Mouse (Mus musculus) intestine, postnatal 0 days (tissue): ENCODE measurements around the gene Plcb3. TPM values are rescaled to one million over a fixed set of nuclear protein-coding genes. Genes with fewer than 3 reads are reported as not detected.

Source experiments
- ATAC-seq: fragments of 200-750 bp; cut with Nextera tagmentation; 2 replicates; pipeline ENCODE4 v1.8.0; 2017; ENCODE audit warnings: mild to moderate bottlenecking, moderate TSS enrichment, moderate library complexity
- H3K27ac ChIP-seq: fragments of 300-500 bp; sonication (generic); 2 replicates; pipeline ENCODE4 v1.5.1; 2014; ENCODE audit warnings: mild to moderate bottlenecking, low read depth, low read length, moderate library complexity
- H3K27me3 ChIP-seq: fragments of 300-500 bp; sonication (generic); replicated peaks from 2 replicates; pipeline ENCODE4 v1.6.1; 2014; ENCODE audit warnings: low read length, mixed read lengths; ENCODE audit not compliant: control insufficient read depth, insufficient read depth
- H3K36me3 ChIP-seq: fragments of 300-500 bp; sonication (generic); 2 replicates; pipeline ENCODE4 v1.6.1; 2014; ENCODE audit warnings: mild to moderate bottlenecking, moderate library complexity; ENCODE audit not compliant: control insufficient read depth, insufficient read depth
- H3K4me1 ChIP-seq: fragments of 300-500 bp; sonication (generic); replicated peaks from 2 replicates; pipeline ENCODE4 v1.6.1; 2014; ENCODE audit warnings: antibody characterized with exemption, low read length, mixed read lengths; ENCODE audit not compliant: control insufficient read depth, insufficient read depth
- H3K4me2 ChIP-seq: fragments of 300-500 bp; sonication (generic); replicated peaks from 2 replicates; pipeline ENCODE4 v1.6.1; 2014; ENCODE audit warnings: low read depth, mild to moderate bottlenecking, moderate library complexity
- H3K4me3 ChIP-seq: fragments of 300-500 bp; sonication (generic); 2 replicates; pipeline ENCODE4 v1.5.1; 2014; ENCODE audit warnings: low read depth, low read length
- H3K9ac ChIP-seq: fragments of 300-500 bp; sonication (generic); 2 replicates; pipeline ENCODE4 v1.6.1; 2014; ENCODE audit warnings: mild to moderate bottlenecking, low read depth, low read length
- H3K9me3 ChIP-seq: fragments of 300-500 bp; sonication (generic); 2 replicates; pipeline ENCODE4 v1.6.1; 2016; ENCODE audit warnings: mixed run types; ENCODE audit not compliant: control insufficient read depth
- CTCF ChIP-seq: sonication (generic); IDR thresholded peaks from 2 replicates; pipeline ENCODE4 v1.5.1; 2016; ENCODE audit warnings: low read depth, mild to moderate bottlenecking, control low read depth, antibody characterized with exemption, moderate library complexity
- WGBS: fragments of 180-500 bp; shearing (Covaris S2); extraction: QIAGEN DNeasy Blood & Tissue Kit; methylation state at CpG from one replicate; pipeline ENCODE4 v1.1.7; 2014; 5-methylcytosine and 5-hydroxymethylcytosine counted together
- polyA plus RNA-seq: library from polyadenylated mRNA; unstranded; fragments of >200 nt; fragmentation: Nextera tagmentation; extraction: Ambion mirVana; gene quantifications from 2 replicates; pipeline ENCODE4 v1.2.1, GENCODE M21; 2015

Plcb3 gene
- 107 and 123 TPM in 2 replicates for polyA plus RNA-seq

GRCm38 (mm10) chr19:6975537-6976521 lies at the start of gene Plcb3:
Gene Plcb3 (minus strand): TSS chr19:6976470.
- Histone ChIP-seq H3K4me2 (peak within 1 kb of the TSS; percentile 88), H3K9ac (peak within 1 kb of the TSS; percentile 53), H3K27ac (peak within 1 kb of the TSS; percentile 88), H3K4me1 (peaks cover 7% of the 10 kb centered on the region; the same call in 1 of the 2 replicates), H3K9me3 (no peaks in the 10 kb centered on the region), H3K27me3 (no peaks in the 10 kb centered on the region), H3K36me3 (peaks cover 8% of the 10 kb centered on the region; the same call in 1 of the 2 replicates), H3K4me3 (peak within 1 kb of the TSS; percentile 59)
- WGBS, result under 1% methylated on average over 16 of the region's 16 CpGs
- no peak for ATAC-seq
- TF ChIP-seq CTCF, result peak; percentile 63

- 40% methylated on average over 3 of the region's 3 CpGs for WGBS
- Histone ChIP-seq H3K9me3 (no peaks in the 10 kb centered on the region), H3K36me3 (peaks cover 46% of the 10 kb centered on the region), H3K4me1 (no peaks in the 10 kb centered on the region), H3K27ac (peak overlapping the region; percentile 36), H3K27me3 (no peaks in the 10 kb centered on the region), H3K4me2 (no peak overlapping the region), H3K9ac (no peak overlapping the region), H3K4me3 (no peak overlapping the region)
- peak; percentile 71 for ATAC-seq
- TF ChIP-seq CTCF, result peak; percentile 91
Observed at GRCm38 (mm10) chr19:7020224-7020641, 44.0 kb upstream of the Plcb3 start.

- Histone ChIP-seq H3K36me3 (peaks cover 35% of the 10 kb centered on the region), H3K27me3 (no peaks in the 10 kb centered on the region), H3K9ac (no peak within 1 kb of the TSS), H3K4me2 (peak within 1 kb of the TSS; percentile 33; the same call in 1 of the 2 replicates), H3K27ac (peak within 1 kb of the TSS; percentile 36), H3K4me3 (no peak within 1 kb of the TSS), H3K4me1 (no peaks in the 10 kb centered on the region), H3K9me3 (no peaks in the 10 kb centered on the region)
- 0 out of 2 replicates have a peak, but pooled peaks have one; percentile 29 for ATAC-seq
- no peak for TF ChIP-seq CTCF
- 53% methylated on average over 5 of the region's 5 CpGs for WGBS
Observed at GRCm38 (mm10) chr19:7019191-7019590, 42.9 kb upstream of the Plcb3 start, which contains the start of gene Fermt3. Gene Fermt3 (minus strand): TSS chr19:7019469.

- Histone ChIP-seq H3K4me2 (peak overlapping the region; percentile 4; the same call in 1 of the 2 replicates), H3K9ac (no peak overlapping the region), H3K9me3 (no peaks in the 10 kb centered on the region), H3K27ac (peak overlapping the region; percentile 17), H3K27me3 (no peaks in the 10 kb centered on the region), H3K36me3 (peaks cover 36% of the 10 kb centered on the region), H3K4me1 (no peaks in the 10 kb centered on the region), H3K4me3 (no peak overlapping the region)
- ATAC-seq, result no peak
- TF ChIP-seq CTCF, result no peak
- WGBS, result 90% methylated on average over 11 of the region's 11 CpGs
Observed at GRCm38 (mm10) chr19:7018546-7018945, 42.3 kb upstream of the Plcb3 start.

GRCm38 (mm10) chr19:7017541-7018457 lies 41.5 kb upstream of the Plcb3 start:
- peaks cover 32% of the 10 kb centered on the region for H3K36me3 ChIP-seq
- no peaks in the 10 kb centered on the region for H3K9me3 ChIP-seq
- H3K4me1 ChIP-seq, result no peaks in the 10 kb centered on the region
- H3K27me3 ChIP-seq, result no peaks in the 10 kb centered on the region
- H3K27ac ChIP-seq, result peak overlapping the region; percentile 15; the same call in 1 of the 2 replicates
- TF ChIP-seq CTCF, result no peak
- WGBS, result 77% methylated on average over 12 of the region's 12 CpGs
- no peak for ATAC-seq
- H3K4me2 ChIP-seq, result peak overlapping the region; percentile 17; the same call in 1 of the 2 replicates
- no peak overlapping the region for H3K9ac ChIP-seq
- no peak overlapping the region for H3K4me3 ChIP-seq
